Mouse (Mus musculus) kidney, adult 8-10 months (tissue): ENCODE results near the gene Trak2.
A peak's percentile ranks its signal among the peaks of the same experiment; 100 is the strongest.
"Not testable (repeated sequence)": the region's sequence is repeated elsewhere in the genome, so short reads cannot be mapped to it uniquely, and the experiment has no call there.

Experiments used
- DNase-seq, 2 experiments: peaks; one replicate each; pipeline ENCODE4 v3.0.0; 2022

Trak2 gene

DNA sequence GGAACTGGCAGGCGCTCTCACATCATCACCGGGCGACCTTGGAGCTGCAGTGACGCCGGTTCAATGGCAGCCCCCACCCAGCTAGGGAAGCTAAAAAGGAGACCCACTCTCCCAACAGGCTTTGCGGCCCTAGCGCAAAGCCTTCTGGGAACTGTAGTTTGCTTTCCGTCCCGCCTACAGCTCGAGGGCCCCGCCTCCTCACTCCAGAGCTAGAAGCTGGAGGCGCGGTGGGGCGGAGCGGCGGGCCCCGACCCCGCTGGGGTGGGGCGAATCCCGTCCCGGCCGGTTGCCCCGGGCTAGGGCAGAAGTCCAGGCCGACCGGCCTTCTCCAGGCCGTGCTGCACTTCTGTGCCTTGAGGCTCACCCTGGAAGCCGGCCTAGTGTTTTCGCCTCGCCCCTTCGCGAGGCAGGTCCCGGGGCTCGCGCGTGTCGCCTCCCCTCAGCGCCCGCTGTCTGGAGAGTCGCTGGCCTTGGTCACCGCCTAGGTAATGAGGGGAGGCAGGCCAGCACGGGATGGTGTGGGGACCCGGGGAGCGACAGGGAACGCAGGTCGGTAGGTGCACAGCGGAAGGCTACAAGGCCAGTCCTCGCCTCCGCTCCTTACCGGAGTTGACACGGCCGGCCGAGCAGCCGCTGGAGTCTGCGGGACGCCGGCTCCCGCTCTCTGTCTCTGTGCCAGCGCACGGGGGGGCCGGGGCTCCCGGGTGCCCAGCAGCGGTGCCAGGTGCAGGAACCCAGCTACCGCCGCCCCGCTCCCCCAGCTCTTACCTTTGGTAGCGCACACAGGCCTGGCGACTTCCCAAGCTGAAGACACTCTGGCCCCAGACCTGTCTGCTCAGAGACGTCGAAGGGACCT lies at the start of gene Trak2, which contains the start of gene Stradb:
Trak2 (minus strand) TSS at position 65 of the 856 bp plus-strand sequence.
Stradb (plus strand) TSS at position 157 of the 856 bp plus-strand sequence.
- peak; percentile 97 for DNase-seq

DNA sequence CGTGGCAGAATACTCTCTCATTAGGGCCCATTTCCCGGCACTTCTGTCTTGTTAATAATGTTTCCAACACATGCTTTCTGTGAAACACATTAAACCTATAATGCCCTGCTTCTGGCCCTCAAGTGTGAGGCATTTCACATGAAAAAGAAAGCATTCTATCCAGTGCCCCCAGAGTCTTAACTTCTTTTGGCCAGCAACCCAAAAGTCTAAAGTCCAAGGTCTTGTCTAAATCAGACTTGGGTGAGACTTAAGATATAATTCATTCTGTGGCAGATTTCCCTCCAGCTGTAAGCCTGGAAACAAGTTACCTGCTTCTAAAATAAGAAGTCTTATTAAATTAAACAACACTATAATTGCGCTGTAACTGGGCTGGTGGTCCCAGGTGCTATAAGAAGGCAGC lies 48.3 kb upstream of the Trak2 start:
- peak; percentile 34 to 43 for DNase-seq

DNA sequence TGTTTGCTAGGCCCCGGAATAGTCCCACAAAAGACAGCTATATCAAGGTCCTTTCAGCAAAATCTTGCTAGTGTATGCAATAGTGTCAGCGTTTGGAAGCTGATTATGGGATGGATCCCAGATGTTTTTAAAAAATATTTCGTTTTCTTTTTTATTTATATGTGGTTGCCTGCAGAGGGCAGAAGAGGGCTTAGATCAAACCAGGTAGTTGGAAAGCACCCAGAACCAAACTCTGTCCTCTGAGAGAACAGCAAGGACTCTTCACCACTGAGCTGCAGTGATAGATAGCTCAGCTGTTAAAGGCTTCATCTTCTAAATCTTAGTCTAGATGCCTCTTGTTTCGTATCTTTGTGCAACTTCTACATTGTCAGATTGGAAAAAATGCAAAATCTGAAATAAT lies 36.0 kb upstream of the Trak2 start:
- peak; percentile 26 to 37 for DNase-seq

DNA sequence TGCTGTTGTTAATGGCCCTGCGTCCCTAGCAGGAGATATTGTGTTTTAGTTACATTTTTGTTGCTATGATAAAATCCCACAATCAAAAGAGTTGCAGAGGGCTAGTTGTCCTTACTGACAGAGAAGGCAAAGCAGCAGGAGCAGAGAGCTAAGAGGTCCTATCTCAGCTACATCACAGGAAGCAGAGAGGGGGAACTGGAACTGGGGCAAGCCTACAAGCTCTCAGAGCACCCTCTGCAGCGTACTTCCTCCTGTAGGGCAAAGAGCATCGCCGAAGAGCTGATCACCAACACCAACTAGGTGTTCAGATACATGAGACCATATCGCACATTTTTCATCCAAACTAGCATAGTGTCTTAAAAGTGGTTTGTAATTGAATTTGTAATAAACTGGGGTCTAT lies 22.1 kb upstream of the Trak2 start:
- DNase-seq: no peak

DNA sequence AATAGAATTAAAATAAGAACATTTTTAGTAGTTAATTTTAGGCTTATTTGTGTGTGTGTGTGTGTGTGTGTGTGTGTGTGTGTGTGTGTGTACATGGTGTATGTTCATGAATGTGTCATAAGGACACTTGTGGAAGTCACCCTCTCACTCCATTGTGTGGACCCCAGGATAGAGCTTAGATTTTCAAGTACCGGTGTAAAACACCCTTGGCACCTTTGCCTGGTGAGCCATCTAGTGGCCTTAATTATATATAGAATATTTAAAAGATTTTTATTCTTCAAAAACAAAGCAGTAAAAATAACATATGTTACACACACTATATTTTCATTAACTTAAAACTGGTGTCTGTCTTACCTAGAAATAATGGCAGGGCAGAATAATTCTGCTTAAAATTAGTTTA lies 20.5 kb upstream of the Trak2 start:
- no peak for DNase-seq

DNA sequence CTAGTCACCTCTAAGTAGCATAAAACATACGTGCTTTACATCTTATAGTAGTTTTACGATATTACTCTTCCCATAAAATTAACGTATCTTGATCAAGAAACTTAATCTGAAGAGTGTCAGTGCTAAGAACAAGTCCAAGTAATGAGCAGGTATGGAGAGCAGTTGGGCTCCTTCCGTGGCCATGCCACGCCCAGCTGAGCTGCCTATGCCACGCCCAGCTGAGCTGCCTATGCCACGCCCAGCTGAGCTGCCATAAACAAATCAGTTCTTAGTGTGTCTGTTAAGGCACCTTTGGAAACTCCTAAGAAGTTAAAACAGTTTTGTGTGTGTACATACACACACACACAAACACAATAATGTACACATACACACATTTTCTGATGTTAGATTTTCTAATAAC lies 19.9 kb upstream of the Trak2 start:
- no peak for DNase-seq

DNA sequence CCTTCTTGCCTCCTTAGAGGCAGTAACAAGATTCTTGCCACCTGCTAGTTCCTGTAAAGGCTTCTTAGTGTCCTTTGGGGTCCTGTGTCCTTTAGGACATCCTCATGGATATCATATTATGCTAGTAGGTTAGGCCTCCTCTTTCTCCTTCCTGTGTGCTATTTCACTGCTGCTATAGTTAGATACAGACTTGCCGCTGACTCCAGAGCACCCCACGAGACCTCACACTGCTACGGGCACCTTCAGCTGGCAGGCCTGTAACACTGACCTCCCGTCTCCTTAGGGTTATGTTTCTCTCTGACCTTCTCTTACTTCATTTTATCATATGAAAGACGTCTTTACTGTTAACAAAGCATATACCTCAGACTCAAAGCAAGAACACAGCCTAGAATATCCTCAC lies 11.4 kb upstream of the Trak2 start:
- no peak for DNase-seq

DNA sequence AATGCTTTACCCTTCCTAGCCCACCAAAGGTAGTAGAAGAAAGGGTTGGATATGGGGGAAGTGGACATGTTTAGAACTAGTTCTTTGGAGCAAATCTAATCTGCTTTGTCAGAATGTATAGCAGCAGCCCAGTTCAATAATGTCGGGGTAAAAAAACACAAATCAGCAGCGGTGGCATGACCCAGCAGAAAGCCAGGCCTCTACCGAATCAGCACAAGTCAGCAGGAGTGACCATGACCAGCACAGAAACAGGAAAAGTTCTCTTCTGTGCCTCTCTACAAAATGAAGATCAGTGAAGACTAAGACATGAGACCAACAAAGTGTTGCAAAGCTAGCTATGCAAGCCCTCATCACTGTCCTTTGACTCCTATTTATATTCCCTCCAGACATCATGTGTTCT lies 9.0 kb upstream of the Trak2 start:
- no peak for DNase-seq

DNA sequence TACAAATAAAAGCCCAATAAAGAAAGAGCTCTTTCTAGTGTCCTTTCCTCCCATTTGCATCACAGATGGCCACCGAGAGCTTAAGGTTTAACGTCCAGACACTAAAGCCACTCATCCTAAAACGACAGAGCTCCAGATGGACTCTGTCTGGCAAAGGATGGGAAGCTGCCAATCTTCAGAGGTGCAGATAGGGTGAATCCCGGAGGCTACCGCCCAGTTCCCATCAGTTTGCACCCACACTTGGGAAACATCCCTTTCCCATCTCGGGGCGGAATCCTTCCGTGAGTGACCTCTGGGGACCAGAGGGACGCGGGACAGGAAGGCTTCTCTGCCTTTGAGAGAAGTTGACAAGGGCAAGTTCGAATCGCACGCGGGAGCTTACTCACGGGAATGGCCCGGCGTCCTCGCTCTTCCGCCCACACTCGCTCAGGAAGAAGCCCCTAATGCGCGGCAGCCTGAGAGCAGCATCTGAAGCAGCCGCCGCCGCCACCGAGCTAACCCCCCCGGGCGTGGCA lies 322 bp downstream of the Trak2 start:
- DNase-seq: peak in 1 of 2 experiments; percentile 54

DNA sequence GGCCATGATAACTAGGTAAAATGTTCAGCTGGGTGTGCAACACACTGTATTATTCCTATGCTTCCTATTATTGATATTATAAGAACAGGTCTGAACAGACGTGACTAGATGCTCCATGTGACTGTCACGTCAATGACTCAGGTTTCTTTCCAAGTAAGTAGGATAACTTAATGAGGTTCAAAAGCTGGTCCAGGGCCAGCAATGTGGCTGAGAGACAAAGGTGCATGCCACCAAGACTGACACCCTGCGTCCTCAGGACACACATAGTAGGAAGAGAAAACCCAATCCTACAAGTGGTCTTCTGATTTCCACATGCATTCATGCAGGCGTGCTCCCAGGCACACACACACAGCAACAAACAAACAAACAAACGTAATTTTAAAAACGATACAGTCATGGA lies 2.1 kb downstream of the Trak2 start:
- DNase-seq: peak in 1 of 2 experiments; percentile 41

DNA sequence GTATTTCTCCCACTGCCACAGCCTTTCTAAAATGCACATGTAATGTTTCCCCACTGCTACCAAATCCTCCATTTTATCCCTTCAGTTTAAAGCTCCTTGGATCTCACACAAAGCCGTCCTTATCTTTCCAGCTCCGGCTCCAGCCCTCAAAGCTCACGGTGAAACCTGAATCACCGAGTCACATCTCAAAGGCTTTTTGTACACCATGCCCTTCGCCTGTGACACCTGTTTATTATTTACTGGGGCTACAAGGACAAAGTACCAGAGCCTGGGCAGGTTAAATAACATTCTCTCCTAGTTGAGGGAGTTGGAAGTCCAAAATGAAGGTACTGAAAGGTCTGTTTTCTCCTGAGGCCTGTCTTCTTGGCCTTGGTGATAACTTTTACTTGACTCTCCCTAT lies 3.2 kb downstream of the Trak2 start:
- peak; percentile 59 to 67 for DNase-seq

DNA sequence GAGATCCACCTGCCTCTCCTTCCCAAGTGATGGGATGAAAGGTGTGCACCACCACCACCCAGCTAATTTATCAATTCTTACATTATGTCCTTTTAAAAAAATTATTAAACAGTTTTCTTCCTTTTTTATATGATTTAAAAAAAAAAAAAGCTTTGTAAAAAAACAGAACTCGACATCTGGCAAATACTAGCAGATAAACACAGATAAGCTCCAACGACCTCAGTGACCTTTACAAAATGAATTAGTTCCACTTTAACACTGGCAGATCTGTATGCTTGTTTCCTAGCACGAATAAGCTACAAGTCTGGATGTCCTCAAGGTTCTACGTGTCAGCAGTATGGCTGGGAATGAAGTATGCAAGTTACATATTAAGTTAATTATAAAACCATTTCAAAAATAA lies 5.7 kb downstream of the Trak2 start:
- no peak for DNase-seq

DNA sequence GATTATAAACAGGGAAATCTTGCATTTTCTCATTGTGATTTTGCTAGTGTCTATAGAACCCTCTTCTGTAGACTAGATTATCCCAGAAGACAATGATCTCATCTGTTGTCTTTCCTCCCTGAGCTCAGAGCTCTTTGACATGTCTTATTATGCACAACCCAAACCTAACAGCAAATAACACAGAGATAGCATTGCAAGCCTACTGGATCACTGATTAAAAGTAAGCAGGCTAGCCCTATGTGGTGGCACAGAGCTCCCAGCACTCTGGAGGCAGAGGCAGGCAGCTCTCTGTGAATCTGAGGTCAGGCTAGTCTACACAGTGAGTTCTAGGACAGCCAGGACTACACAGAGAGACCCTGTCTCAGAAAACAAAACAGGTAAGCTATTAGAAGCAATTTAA lies 10.4 kb downstream of the Trak2 start:
- no peak for DNase-seq

DNA sequence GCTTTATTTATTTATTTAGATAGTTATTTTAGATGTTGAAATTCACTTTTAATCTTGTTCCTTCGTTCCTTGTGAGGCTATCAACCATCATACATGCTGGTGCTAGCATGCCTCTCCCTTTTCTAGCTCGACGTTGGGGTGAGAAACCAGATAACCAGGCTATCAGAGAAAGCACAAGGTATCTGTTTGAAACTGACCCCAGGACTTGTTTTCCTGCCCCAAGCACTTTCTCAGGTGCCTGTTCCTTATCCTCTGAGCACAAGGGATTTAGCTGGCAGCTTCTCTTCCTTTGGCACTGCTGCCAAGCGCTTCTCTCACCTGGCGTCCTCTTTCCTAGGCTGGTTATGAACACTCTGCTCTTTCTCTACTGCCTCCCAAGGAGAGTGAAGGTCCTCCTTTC lies 10.8 kb downstream of the Trak2 start:
- peak in 1 of 2 experiments; percentile 37 for DNase-seq

DNA sequence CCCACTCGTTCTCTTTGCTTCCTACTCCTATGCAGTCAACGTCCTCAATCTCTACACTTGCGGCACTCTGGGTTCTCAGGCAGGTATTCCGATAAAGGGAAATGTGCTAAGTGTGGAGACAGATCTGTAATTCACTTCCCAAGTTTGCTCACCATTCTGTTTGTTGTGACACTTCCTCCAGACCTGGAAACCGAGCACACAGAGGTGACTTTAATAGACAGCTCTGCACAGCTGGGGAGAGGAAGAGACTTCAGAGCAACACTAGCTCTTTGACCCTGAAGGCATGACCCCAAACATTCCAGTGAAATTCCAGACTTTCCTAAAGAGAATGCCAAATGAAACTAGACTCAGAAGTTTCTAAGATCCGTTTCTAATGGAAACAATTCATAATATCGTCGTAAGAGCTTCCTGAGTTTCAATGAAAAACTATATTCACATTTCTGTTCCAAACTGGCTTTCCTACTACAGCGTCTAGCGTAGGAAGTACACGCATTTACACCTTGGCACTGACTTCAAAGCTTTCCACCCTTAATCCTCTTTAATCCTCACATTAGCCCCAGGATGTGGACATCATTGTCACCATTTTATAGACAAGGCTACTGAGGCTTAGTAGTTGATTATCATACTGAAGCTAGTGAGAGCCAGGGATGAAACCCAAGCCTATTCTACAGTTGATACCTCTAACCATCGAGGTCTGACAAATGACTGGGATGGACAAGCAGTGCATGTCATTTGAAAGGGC lies 11.9 kb downstream of the Trak2 start:
- DNase-seq: peak; percentile 58 to 68

DNA sequence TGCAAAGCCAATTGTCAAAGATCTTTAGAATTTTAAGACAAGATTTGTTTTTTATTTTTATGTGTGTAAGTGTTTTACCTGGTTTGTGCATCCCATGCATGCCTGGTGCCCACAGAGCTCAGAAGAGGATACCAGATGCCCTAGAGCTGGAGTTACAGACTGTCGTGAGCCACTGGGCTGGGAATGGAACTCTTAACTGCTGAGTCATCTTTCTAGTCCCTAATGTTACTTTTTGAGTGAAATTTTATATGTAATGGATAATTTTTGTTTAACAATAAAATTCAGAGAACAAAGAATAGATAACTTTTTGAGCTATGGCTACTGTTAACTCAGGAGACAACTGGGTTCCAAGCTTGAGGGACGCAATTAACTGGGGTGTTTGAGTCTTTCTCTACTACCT lies 13.5 kb downstream of the Trak2 start:
- no peak for DNase-seq

DNA sequence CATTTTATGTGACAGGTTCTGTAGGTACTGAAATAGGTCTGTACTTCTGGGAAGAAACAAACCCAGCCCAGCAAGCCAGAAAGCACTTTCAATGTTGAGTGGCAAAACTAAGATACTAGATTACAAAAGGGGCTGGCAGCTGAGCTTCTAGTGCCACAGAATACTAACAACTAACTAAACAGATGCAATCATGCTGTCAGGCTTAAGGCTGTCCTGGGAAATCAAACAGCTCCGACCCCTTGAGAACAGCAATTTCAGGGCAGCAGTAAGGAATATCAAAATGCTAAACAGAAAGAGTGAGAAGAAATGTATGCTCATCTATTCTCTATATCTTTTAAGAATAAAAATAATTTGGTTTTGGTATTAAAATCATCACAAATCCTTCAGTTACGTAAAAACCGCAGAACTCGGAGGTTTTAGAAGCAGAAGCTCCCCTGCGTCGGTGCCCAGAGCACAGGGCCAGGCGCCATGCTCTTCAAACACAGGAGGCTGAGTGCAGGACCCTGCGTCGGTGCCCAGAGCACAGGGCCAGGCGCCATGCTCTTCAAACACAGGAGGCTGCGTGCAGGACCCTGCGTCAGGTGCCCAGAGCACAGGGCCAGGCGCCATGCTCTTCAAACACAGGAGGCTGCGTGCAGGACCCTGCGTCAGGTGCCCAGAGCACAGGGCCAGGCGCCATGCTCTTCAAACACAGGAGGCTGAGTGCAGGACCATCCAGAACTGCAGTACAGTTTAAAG lies 14.3 kb downstream of the Trak2 start:
- not testable (repeated sequence) for DNase-seq

DNA sequence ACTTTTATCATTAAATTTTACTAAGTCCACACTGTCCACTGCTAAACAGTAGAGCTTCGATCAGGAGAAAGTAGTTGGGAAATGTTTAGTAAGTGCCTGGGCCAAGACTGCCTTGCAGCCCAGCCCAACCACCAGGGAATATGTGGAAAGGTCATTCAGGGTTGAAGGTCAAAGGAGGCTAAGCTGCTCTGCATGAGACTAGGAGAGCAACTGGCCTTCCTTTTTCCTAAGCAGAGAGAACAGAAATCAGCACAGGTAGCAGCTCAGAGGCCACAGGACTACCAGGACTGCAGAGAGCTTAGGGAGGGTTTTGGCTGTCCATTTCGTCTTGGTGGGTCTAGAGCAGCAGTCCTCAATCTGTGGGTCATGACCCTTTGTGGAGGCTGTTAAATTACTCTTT lies 15.3 kb downstream of the Trak2 start:
- DNase-seq: peak; percentile 37 to 66

DNA sequence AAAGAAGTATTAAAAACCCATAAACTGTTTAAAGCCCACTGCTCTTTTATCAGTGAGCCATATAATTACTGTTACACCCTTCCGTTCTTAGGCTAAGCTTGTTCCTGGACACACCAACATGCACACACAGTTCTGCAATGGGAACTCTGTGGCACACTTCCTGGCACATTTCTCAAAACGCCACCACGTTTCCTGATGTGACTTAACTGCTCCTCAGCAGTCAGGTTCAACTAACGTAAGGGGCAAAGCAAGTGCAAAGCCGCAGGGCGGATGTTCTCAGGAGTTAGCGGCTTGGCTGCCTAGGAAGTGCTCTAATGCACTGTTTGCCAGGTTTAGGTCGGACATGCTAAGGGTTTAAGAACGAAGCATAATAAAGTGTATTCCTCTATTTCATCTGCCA lies 17.0 kb downstream of the Trak2 start:
- DNase-seq: peak in 1 of 2 experiments; percentile 37

DNA sequence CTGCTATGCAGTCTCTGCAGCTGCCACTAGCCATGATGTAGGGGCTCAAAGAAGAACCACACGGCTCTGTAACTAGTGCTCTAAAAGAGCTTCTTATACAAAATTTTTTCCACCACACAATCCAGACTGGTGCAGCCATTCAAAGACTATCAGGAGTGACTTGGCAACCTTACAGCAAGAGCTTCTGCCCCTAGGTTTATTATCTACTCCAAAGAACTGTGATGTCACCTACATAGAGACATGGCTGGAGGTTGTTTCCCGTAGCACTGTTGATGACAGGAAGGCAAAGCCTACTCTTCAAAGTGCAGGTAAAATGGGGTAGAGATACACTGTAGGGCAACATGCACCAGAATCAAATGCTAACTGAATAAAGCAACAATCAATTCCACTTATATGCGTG lies 17.5 kb downstream of the Trak2 start:
- no peak for DNase-seq

DNA sequence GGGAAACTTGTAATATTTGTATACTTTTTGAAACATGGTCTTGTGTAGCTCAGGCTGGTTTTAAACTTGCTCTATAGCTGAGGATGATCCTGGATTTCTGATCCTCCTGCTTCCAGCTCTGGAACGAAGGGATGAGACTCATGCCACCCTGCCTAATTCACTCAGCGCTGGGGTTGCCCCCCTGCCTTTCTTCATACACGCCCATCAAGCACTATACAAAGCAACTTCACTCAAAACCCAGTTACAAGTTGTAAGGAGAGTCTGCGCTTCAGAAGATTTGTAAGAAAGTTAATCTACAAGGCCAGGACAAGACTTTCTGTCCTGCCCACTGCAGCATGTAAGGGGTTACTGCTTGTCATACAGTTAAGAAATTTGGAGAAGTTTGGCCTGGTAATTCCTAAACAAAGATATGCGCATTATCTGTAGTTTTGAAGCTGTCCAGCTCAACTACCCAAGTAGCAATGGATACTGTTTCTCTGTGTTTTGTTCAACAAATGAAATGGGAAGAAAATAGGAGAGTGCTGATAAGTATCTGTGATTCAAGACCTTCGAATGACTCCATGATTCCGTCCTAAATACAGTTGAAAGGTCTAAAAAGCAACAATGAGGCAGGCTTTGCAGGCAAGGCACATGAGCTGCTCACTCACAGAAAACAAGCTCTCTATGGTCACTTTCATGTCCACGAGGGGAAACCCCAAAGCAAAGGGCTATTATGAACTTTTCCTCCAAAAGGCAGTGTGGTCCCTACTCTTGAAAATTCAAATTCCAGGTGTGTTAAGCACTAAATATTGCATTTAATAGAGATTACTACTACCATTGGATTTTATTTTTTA lies 18.4 kb downstream of the Trak2 start:
- DNase-seq: no peak
